ENCODE assay signal across 8 mouse cellular contexts in the genomic region with DNA sequence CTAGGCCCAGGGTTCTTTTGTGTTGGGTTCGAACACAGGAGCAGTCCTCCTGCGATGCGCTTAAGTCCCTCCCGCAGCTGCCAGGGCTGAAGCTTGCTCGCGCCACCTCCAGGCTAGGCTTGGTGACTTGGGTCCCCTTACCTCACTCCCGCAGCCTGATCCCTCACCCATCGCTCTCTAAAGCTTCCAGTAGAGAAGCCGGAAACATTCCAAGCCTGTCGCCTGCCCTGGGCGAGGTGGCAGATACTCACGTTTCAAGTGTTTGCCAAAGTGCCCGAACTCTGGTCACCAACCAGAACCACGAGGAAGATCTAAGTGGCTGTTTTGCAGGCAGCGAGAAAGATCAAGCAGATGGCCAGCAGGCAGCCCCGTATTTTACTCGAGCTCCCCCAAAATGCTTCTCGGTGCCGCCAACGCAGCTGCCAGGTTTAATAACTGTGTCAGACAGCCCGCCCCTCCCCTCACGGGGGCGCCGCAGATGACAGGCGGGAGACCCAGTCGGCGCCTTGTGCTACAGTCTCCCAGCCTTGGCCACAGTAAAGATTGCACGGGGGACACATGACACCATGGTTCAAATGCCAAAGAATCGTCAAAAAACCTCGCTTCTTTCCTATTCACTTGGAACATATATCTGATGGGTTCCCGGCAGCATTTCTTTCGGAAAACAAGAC. TPM values are rescaled to one million over a fixed set of nuclear protein-coding genes. Genes with fewer than 3 reads are reported as not detected.
DNase-seq lines count a peak whose midpoint lies in the region; ATAC-seq and TF ChIP-seq lines count a peak whose summit lies in the region.

No protein-coding gene starts in this region.

- peak; percentile 50 for TF ChIP-seq CTCF in heart, adult 2 months (IDR thresholded peaks at IDR 0.05)

- 2% methylated on average over 32 of the region's 32 CpGs for WGBS in heart, adult 2 months
- WGBS in heart, embryonic 12.5 days, result under 1% methylated on average over 32 of the region's 32 CpGs
- under 1% methylated on average over 32 of the region's 32 CpGs for WGBS in kidney, embryonic 16.5 days
- WGBS in limb, embryonic 14.5 days, result under 1% methylated on average over 32 of the region's 32 CpGs
- WGBS in midbrain, embryonic 14.5 days, result under 1% methylated on average over 32 of the region's 32 CpGs

- intact Hi-C loops in heart, adult 2 months (cut with DNase I), result no loop called here

- no peak for TF ChIP-seq EP300 in heart, adult 2 months (IDR thresholded peaks at IDR 0.05; ENCODE audit: insufficient read depth, low read depth, low read length)

- H3K27me3 ChIP-seq in heart, adult 2 months (ENCODE audit: control insufficient read depth, insufficient read depth, low read length), result peaks cover 2% of the 10 kb centered on the region
- H3K27me3 ChIP-seq in heart, embryonic 12.5 days (replicated peaks), result peaks cover 56% of the 10 kb centered on the region
- H3K27me3 ChIP-seq in kidney, embryonic 16.5 days (ENCODE audit: insufficient read depth, low read length), result peaks cover 27% of the 10 kb centered on the region
- peaks cover 32% of the 10 kb centered on the region for H3K27me3 ChIP-seq in limb, embryonic 14.5 days (ENCODE audit: control insufficient read depth, insufficient read depth, low read length)
- no peaks in the 10 kb centered on the region for H3K27me3 ChIP-seq in midbrain, embryonic 14.5 days (ENCODE audit: control insufficient read depth, insufficient read depth, low read length)

- H3K27ac ChIP-seq in heart, adult 2 months, result no peak overlapping the region
- no peak overlapping the region for H3K27ac ChIP-seq in heart, embryonic 12.5 days (ENCODE audit: poor library complexity, severe bottlenecking)
- no peak overlapping the region for H3K27ac ChIP-seq in kidney, embryonic 16.5 days (ENCODE audit: low read length)
- H3K27ac ChIP-seq in limb, embryonic 14.5 days (replicated peaks; ENCODE audit: low read depth, low read length), result no peak overlapping the region
- peak overlapping the region; percentile 89 for H3K27ac ChIP-seq in midbrain, embryonic 14.5 days (replicated peaks; ENCODE audit: low read depth, low read length)

- no peak for TF ChIP-seq POLR2A in heart, adult 2 months (IDR thresholded peaks at IDR 0.05; ENCODE audit: insufficient read depth, low read depth, low read length)
- no peak for TF ChIP-seq POLR2A in limb, embryonic 14.5 days (IDR thresholded peaks at IDR 0.05; ENCODE audit: borderline replicate concordance, extremely low read depth, insufficient read depth, insufficient read length)

- no peaks in the 10 kb centered on the region for H3K36me3 ChIP-seq in heart, adult 2 months (ENCODE audit: control insufficient read depth, insufficient read depth, low read length)
- H3K36me3 ChIP-seq in heart, embryonic 12.5 days, result no peaks in the 10 kb centered on the region
- no peaks in the 10 kb centered on the region for H3K36me3 ChIP-seq in kidney, embryonic 16.5 days (ENCODE audit: insufficient read depth, low read length)
- no peaks in the 10 kb centered on the region for H3K36me3 ChIP-seq in limb, embryonic 14.5 days (ENCODE audit: control insufficient read depth, insufficient read depth, low read length)
- no peaks in the 10 kb centered on the region for H3K36me3 ChIP-seq in midbrain, embryonic 14.5 days (ENCODE audit: control insufficient read depth, insufficient read depth, low read length)

- peak overlapping the region; percentile 92 for H3K4me2 ChIP-seq in heart, embryonic 12.5 days
- peak overlapping the region; percentile 65 for H3K4me2 ChIP-seq in kidney, embryonic 16.5 days (replicated peaks; ENCODE audit: low read depth, low read length)
- H3K4me2 ChIP-seq in limb, embryonic 14.5 days (replicated peaks; ENCODE audit: low read depth, low read length, severe bottlenecking), result peak overlapping the region; percentile 78
- peak overlapping the region; percentile 86 for H3K4me2 ChIP-seq in midbrain, embryonic 14.5 days (ENCODE audit: low read length)

- peaks cover 1% of the 10 kb centered on the region; the same call in 1 of the 2 replicates for H3K4me1 ChIP-seq in heart, adult 2 months (ENCODE audit: control insufficient read depth, insufficient read depth, low read length)
- peaks cover 18% of the 10 kb centered on the region; the same call in 1 of the 2 replicates for H3K4me1 ChIP-seq in heart, embryonic 12.5 days (replicated peaks)
- H3K4me1 ChIP-seq in kidney, embryonic 16.5 days (ENCODE audit: insufficient read depth, low read length), result peaks cover 15% of the 10 kb centered on the region
- H3K4me1 ChIP-seq in limb, embryonic 14.5 days (ENCODE audit: control insufficient read depth, insufficient read depth, low read length), result peaks cover 18% of the 10 kb centered on the region
- peaks cover 42% of the 10 kb centered on the region for H3K4me1 ChIP-seq in midbrain, embryonic 14.5 days (ENCODE audit: control insufficient read depth, insufficient read depth, low read length)

- H3K4me3 ChIP-seq in heart, adult 2 months, result peak overlapping the region; percentile 37
- H3K4me3 ChIP-seq in heart, embryonic 12.5 days, result peak overlapping the region; percentile 52
- H3K4me3 ChIP-seq in kidney, embryonic 16.5 days (ENCODE audit: low read length), result peak overlapping the region; percentile 46
- H3K4me3 ChIP-seq in limb, embryonic 14.5 days (replicated peaks; ENCODE audit: low read length), result peak overlapping the region; percentile 40
- peak overlapping the region; percentile 46 for H3K4me3 ChIP-seq in midbrain, embryonic 14.5 days (replicated peaks; ENCODE audit: low read depth, low read length)

- no peak overlapping the region; the same call in 1 of the 2 replicates for H3K9ac ChIP-seq in heart, adult 2 months (ENCODE audit: low read depth, low read length)
- H3K9ac ChIP-seq in heart, embryonic 12.5 days, result peak overlapping the region; percentile 61
- peak overlapping the region; percentile 52 for H3K9ac ChIP-seq in kidney, embryonic 16.5 days (replicated peaks; ENCODE audit: low read length)
- H3K9ac ChIP-seq in limb, embryonic 14.5 days (ENCODE audit: low read depth, low read length, severe bottlenecking), result peak overlapping the region; percentile 31; the same call in 1 of the 2 replicates
- peak overlapping the region; percentile 57 for H3K9ac ChIP-seq in midbrain, embryonic 14.5 days (replicated peaks; ENCODE audit: low read length)

- H3K79me2 ChIP-seq in heart, adult 2 months (replicated peaks; ENCODE audit: control insufficient read depth, insufficient read depth, low read length), result no peaks in the 10 kb centered on the region

- peak; percentile 31 to 49 for DNase-seq in heart, adult 2 months
- DNase-seq in heart, adult 8-10 months (ENCODE audit: low spot score), result no peak
- DNase-seq in embryo, embryonic 11 days, result peak; percentile 83
- peak; percentile 42 for DNase-seq in limb, embryonic 14.5 days (ENCODE audit: low spot score)
- DNase-seq in midbrain, embryonic 14.5 days, result peak; percentile 86
- DNase-seq in telencephalon, adult 2 months (ENCODE audit: low read depth, low spot score), result peak; percentile 61

- ATAC-seq in heart, embryonic 12.5 days (ENCODE audit: insufficient number of reproducible peaks, low FRiP score), result no peak
- peak; percentile 80 for ATAC-seq in kidney, embryonic 16.5 days (ENCODE audit: low FRiP score, low TSS enrichment)
- ATAC-seq in limb, embryonic 14.5 days (ENCODE audit: low FRiP score, low read depth), result peak; percentile 62; the same call in 1 of the 2 replicates
- ATAC-seq in midbrain, embryonic 14.5 days (ENCODE audit: low FRiP score, low TSS enrichment), result peak; percentile 79

- H3K9me3 ChIP-seq in heart, embryonic 12.5 days (replicated peaks), result no peaks in the 10 kb centered on the region
- no peaks in the 10 kb centered on the region for H3K9me3 ChIP-seq in kidney, embryonic 16.5 days (ENCODE audit: low read length)
- no peaks in the 10 kb centered on the region for H3K9me3 ChIP-seq in limb, embryonic 14.5 days (ENCODE audit: control insufficient read depth, low read length)
- H3K9me3 ChIP-seq in midbrain, embryonic 14.5 days (ENCODE audit: control insufficient read depth, low read length), result no peaks in the 10 kb centered on the region

RNA-seq across cellular contexts. Expression of a gene that starts 2.2 kb away (rescaled TPM):
- total RNA-seq in heart, adult 2 months (2021), result 1 to 10 TPM; 4.7 to 5.2 TPM
- polyA plus RNA-seq in heart, adult 2 months (2012; rRNA removed), result 5.7 and 5.8 TPM in 2 replicates
- 1 to 10 TPM; 4.9 to 8.2 (median 6.7) TPM for total RNA-seq in heart, adult 8-10 months (2022)
- polyA plus RNA-seq in heart, embryonic 12.5 days (2016; fragmentation: Nextera tagmentation; extraction: Ambion mirVana), result 9.0 and 10.1 TPM in 2 replicates
- 25.5 and 28.3 TPM in 2 replicates for polyA plus RNA-seq in kidney, embryonic 16.5 days (2015; fragmentation: Nextera tagmentation; extraction: Ambion mirVana)
- polyA plus RNA-seq in limb, embryonic 14.5 days (2012; rRNA removed), result 17.4 and 20.5 TPM in 2 replicates
- 28.1 and 30.6 TPM in 2 replicates for polyA plus RNA-seq in limb, embryonic 14.5 days (2014; fragmentation: Nextera tagmentation; extraction: Ambion mirVana)
- 144 and 154 TPM in 2 replicates for polyA plus RNA-seq in midbrain, embryonic 14.5 days (2014; fragmentation: Nextera tagmentation; extraction: Ambion mirVana)
